Mouse (Mus musculus): Measurements from ENCODE around the gene Gm7903. TPM values are rescaled to one million over a fixed set of nuclear protein-coding genes. Genes with fewer than 3 reads are reported as not detected.

Gene Gm7903
- polyA plus RNA-seq (2014; fragmentation: Illumina TruSeq; extraction: RNeasy Lipid Tissue Mini Kit (QIAGEN cat#74804); ENCODE audit: low read depth, low replicate concordance) = not detected

GRCm38 (mm10) chrX:135433535-135433934 lies at the start of gene Gm7903:
Gm7903 (plus strand) TSS chrX:135433835.

Other genes with a start within 250 kb of the Gm7903 start
- gene Tceal6, start 223.1 kb upstream of the Gm7903 start, polyA plus RNA-seq (2014; fragmentation: Illumina TruSeq; extraction: RNeasy Lipid Tissue Mini Kit (QIAGEN cat#74804); ENCODE audit: low read depth, low replicate concordance) = 0.99 TPM
- gene Pramel3, start 131.5 kb upstream of the Gm7903 start, polyA plus RNA-seq (2014; fragmentation: Illumina TruSeq; extraction: RNeasy Lipid Tissue Mini Kit (QIAGEN cat#74804); ENCODE audit: low read depth, low replicate concordance) = not detected
- not detected for gene Gm5128, start 60.6 kb upstream of the Gm7903 start, polyA plus RNA-seq (2014; fragmentation: Illumina TruSeq; extraction: RNeasy Lipid Tissue Mini Kit (QIAGEN cat#74804); ENCODE audit: low read depth, low replicate concordance)
- not detected for gene AV320801, start 60.8 kb downstream of the Gm7903 start, polyA plus RNA-seq (2014; fragmentation: Illumina TruSeq; extraction: RNeasy Lipid Tissue Mini Kit (QIAGEN cat#74804); ENCODE audit: low read depth, low replicate concordance)
- not detected for gene Nxf7, start 164.9 kb downstream of the Gm7903 start, polyA plus RNA-seq (2014; fragmentation: Illumina TruSeq; extraction: RNeasy Lipid Tissue Mini Kit (QIAGEN cat#74804); ENCODE audit: low read depth, low replicate concordance)
- not detected for gene Prame, start 193.9 kb downstream of the Gm7903 start, polyA plus RNA-seq (2014; fragmentation: Illumina TruSeq; extraction: RNeasy Lipid Tissue Mini Kit (QIAGEN cat#74804); ENCODE audit: low read depth, low replicate concordance)